Mouse (Mus musculus) liver, postnatal 0 days (tissue): ENCODE measurements at regions not wholly inside any gene's neighbourhood (a gene's known extent, or its start where the extent isn't known, plus 50 kb on each side); places are given as distances from the start of the nearest gene placed in this dataset.

ENCODE experiments used
- ATAC-seq: fragments of 200-750 bp; cut with Nextera tagmentation; 2 replicates; pipeline ENCODE4 v1.8.0; 2017; ENCODE audit warnings: mild to moderate bottlenecking, moderate library complexity
- DNase-seq: peaks from one replicate; pipeline ENCODE4 v3.0.0-alpha.2; 2016
- H3K27ac ChIP-seq: fragments of 300-500 bp; sonication (generic); 2 replicates; pipeline ENCODE4 v1.5.1; 2014; ENCODE audit warnings: antibody characterized with exemption, moderate library complexity, mild to moderate bottlenecking, low read depth
- H3K27me3 ChIP-seq: fragments of 300-500 bp; sonication (generic); 2 replicates; pipeline ENCODE4 v1.6.1; 2014; ENCODE audit warnings: low read length, control low read depth, mixed read lengths; ENCODE audit not compliant: insufficient read depth
- H3K36me3 ChIP-seq: fragments of 300-500 bp; sonication (generic); replicated peaks from 2 replicates; pipeline ENCODE4 v1.6.1; 2014; ENCODE audit warnings: mild to moderate bottlenecking, control low read depth, low read length, moderate library complexity, mixed read lengths; ENCODE audit not compliant: insufficient read depth
- H3K4me1 ChIP-seq: fragments of 300-500 bp; sonication (generic); 2 replicates; pipeline ENCODE4 v1.6.1; 2014; ENCODE audit warnings: antibody characterized with exemption, mild to moderate bottlenecking, control low read depth; ENCODE audit not compliant: insufficient read depth
- H3K4me2 ChIP-seq: fragments of 300-500 bp; sonication (generic); 2 replicates; pipeline ENCODE4 v1.6.1; 2014; ENCODE audit warnings: low read depth, mild to moderate bottlenecking, low read length, moderate library complexity, mixed read lengths
- H3K4me3 ChIP-seq: fragments of 300-500 bp; sonication (generic); 2 replicates; pipeline ENCODE4 v1.5.1; 2014; ENCODE audit warnings: low read depth, low read length
- H3K9ac ChIP-seq: fragments of 300-500 bp; sonication (generic); replicated peaks from 2 replicates; pipeline ENCODE4 v1.6.1; 2014; ENCODE audit warnings: mild to moderate bottlenecking, moderate library complexity
- H3K9me3 ChIP-seq: fragments of 300-500 bp; sonication (generic); 2 replicates; pipeline ENCODE4 v1.6.1; 2016; ENCODE audit warnings: mild to moderate bottlenecking, control low read depth, low read length, mixed read lengths
- CTCF ChIP-seq: sonication (generic); IDR thresholded peaks from 2 replicates; pipeline ENCODE4 v1.5.1; 2016; ENCODE audit warnings: antibody characterized with exemption, low read depth
- EP300 ChIP-seq: IDR thresholded peaks from 2 replicates; pipeline ENCODE4 v1.6.1; 2016; ENCODE audit warnings: antibody characterized with exemption, low read depth, mild to moderate bottlenecking
- WGBS: fragments of 180-500 bp; shearing (Covaris S2); extraction: QIAGEN DNeasy Blood & Tissue Kit; methylation state at CpG from one replicate; pipeline ENCODE4 v1.1.7; 2014; ENCODE audit not compliant: insufficient replicate concordance; 5-methylcytosine and 5-hydroxymethylcytosine counted together

DNA sequence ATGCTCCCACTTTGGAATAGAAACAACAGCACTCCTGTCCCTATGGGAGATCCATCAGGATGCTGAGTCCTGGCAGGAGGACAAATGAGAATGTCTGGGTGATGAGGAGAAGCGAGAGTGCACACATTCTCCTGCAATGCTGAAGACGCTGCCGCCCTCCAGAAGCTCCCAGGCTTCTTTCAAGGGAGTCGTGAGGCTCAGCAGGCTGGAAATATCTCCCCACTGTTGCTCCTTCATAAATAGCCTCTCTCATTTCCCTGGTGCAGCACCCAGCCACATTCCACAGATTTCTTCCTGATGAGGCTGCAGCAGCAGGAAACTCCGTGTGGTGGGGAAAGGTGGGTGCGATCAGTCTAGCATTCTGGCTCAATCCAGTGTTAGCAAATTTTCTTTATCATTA lies 448.9 kb upstream of the Zdhhc25 start:
- H3K27ac ChIP-seq = no peak overlapping the region
- H3K4me3 ChIP-seq = no peak overlapping the region
- H3K36me3 ChIP-seq = no peaks in the 10 kb centered on the region
- ATAC-seq = no peak
- no peak overlapping the region for H3K9ac ChIP-seq
- WGBS = 64% methylated on average over 6 of the region's 6 CpGs
- no peak for DNase-seq
- H3K4me2 ChIP-seq = no peak overlapping the region
- TF ChIP-seq CTCF = no peak
- TF ChIP-seq EP300 = no peak
- H3K27me3 ChIP-seq = no peaks in the 10 kb centered on the region
- no peaks in the 10 kb centered on the region for H3K4me1 ChIP-seq
- H3K9me3 ChIP-seq = no peaks in the 10 kb centered on the region

DNA sequence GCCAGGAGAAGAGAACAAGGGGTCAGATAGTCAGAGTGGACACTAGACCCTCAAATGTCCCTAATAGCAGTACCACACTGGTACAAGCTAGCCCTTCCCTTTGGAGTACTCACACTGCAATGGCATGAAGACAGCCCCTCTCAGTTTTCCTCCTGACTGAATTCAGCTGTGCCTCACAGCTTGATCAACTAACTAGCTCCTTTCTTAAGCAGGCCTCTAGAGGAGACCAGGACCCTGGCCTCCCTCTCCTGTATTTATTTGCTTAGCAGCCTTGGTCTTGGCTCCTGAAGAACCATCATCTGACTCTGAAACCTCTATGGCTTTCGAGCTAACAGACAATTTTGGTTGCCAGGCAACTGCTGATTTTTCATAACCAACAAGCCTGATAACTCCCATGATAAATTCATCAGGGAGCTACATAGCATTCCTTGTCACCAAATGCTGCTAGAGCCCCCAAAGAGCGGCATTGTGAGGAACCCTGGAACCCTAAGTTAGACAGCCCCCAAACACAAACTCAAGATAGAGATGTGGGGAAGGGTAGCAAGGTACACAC lies 440.4 kb upstream of the Zdhhc25 start:
- TF ChIP-seq EP300 (no peak), CTCF (no peak)
- WGBS = 58% methylated on average over 2 of the region's 2 CpGs

DNA sequence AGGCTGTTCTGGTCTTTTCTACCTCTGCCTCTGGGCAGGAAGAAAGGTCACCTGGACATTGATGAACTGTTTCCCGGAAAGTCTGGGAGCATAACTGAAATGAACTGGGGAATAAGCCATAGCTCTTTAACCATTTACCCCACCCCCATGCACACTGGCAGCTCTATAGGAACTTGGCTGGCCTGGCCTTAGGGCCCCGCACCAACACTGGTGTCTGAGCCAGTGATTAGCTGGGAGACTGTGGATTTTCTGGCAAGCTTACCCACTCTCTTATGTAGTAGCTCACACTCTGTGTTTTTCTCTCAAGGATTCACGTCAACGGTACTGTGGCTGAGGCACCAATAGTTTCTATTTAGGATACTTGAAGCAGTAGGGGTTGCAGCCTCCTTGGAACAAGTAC lies 439.8 kb upstream of the Zdhhc25 start:
- TF ChIP-seq EP300 (no peak), CTCF (no peak)
- H3K27ac ChIP-seq = no peak overlapping the region
- H3K4me2 ChIP-seq = no peak overlapping the region
- H3K27me3 ChIP-seq = no peaks in the 10 kb centered on the region
- H3K4me1 ChIP-seq = no peaks in the 10 kb centered on the region
- 0 out of 2 replicates have a peak, but pooled peaks cover 3% of the 10 kb centered on the region for H3K9me3 ChIP-seq
- ATAC-seq (no peak), DNase-seq (no peak)
- 74% methylated on average over 4 of the region's 4 CpGs for WGBS
- H3K4me3 ChIP-seq = no peak overlapping the region
- no peak overlapping the region for H3K9ac ChIP-seq
- no peaks in the 10 kb centered on the region for H3K36me3 ChIP-seq

More for the DNA sequence above, 440.4 kb upstream of the Zdhhc25 start:
- Histone ChIP-seq H3K9me3 (0 out of 2 replicates have a peak, but pooled peaks cover 3% of the 10 kb centered on the region), H3K4me1 (no peaks in the 10 kb centered on the region), H3K36me3 (no peaks in the 10 kb centered on the region), H3K27ac (no peak overlapping the region), H3K4me3 (no peak overlapping the region), H3K27me3 (no peaks in the 10 kb centered on the region), H3K9ac (no peak overlapping the region), H3K4me2 (no peak overlapping the region)
- no peak for DNase-seq
- no peak for ATAC-seq

DNA sequence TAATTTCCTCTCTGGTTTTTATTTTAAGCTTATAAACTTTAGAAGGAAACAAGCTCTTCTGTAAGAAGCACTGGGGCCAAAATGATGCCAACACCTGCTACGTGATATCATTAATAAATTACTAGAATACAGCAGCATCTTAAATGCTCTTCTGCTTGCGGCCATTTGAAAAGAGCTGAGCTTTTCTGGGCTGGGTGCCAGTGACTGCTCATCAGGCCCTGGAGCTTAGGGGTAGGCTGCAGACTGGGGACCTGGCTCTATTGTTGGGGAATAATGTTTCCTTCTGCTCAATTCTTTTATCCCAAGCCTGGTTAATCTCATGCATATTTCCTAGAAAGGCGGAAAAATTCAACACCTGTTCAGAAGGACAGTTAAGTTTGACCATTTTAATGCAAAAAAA lies 436.7 kb upstream of the Zdhhc25 start:
- H3K27me3 ChIP-seq = no peaks in the 10 kb centered on the region
- H3K4me2 ChIP-seq = no peak overlapping the region
- H3K4me1 ChIP-seq = no peaks in the 10 kb centered on the region
- TF ChIP-seq EP300 = no peak
- no peak for TF ChIP-seq CTCF
- H3K4me3 ChIP-seq = no peak overlapping the region
- no peak overlapping the region for H3K27ac ChIP-seq
- no peaks in the 10 kb centered on the region for H3K36me3 ChIP-seq
- H3K9me3 ChIP-seq = 0 out of 2 replicates have a peak, but pooled peaks cover 3% of the 10 kb centered on the region
- 67% methylated on average over 3 of the region's 3 CpGs for WGBS
- no peak overlapping the region for H3K9ac ChIP-seq
- ATAC-seq = no peak
- no peak for DNase-seq

DNA sequence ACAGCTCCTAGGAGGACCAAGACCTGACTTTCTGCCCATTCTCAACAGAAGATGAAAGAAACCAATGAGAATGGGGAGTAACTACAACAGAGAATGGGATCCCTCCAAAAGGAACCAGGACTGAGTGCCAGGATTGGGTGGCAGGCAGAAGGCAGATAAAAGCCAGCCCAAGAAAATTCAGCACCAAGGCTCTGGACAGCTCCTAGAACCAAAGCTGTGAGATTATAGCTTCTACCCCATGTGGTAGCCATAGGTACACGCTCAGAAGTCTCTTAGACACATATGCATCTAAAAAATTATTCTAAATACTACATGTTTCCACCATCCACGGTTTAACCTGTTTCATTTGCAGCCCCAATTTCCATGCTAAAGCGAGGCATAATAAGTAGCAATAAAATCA lies 425.8 kb upstream of the Zdhhc25 start:
- Histone ChIP-seq H3K9me3 (no peaks in the 10 kb centered on the region), H3K27ac (no peak overlapping the region), H3K4me2 (no peak overlapping the region), H3K4me1 (no peaks in the 10 kb centered on the region), H3K36me3 (no peaks in the 10 kb centered on the region), H3K9ac (no peak overlapping the region), H3K27me3 (no peaks in the 10 kb centered on the region), H3K4me3 (no peak overlapping the region)
- ATAC-seq (no peak), DNase-seq (no peak)
- TF ChIP-seq EP300 = no peak
- TF ChIP-seq CTCF = no peak
- 29% methylated on average over 3 of the region's 3 CpGs for WGBS

DNA sequence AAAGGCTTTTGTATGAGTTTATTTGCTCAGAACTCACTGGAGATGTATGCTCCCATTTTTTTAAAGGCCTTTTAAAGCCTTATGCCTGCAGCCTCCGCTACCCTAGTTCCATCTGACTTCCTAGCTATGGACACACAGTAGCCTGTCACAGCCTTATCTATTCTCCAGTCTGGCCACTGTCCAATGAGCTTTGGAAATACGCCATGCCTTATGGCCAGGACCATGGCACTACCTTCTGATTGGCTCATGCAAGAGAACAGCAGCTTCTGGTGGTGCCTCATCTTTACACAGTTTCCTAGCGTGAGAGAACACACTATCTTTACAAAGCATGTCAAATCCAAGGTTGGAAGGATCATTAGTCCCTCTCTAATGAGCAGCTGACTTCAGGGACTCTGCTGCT lies 424.1 kb upstream of the Zdhhc25 start:
- no peaks in the 10 kb centered on the region for H3K36me3 ChIP-seq
- ATAC-seq = no peak
- TF ChIP-seq EP300 = no peak
- TF ChIP-seq CTCF = no peak
- no peak overlapping the region for H3K4me3 ChIP-seq
- no peaks in the 10 kb centered on the region for H3K4me1 ChIP-seq
- no peaks in the 10 kb centered on the region for H3K27me3 ChIP-seq
- no peak overlapping the region for H3K4me2 ChIP-seq
- H3K9ac ChIP-seq = no peak overlapping the region
- H3K27ac ChIP-seq = no peak overlapping the region
- WGBS = 57% methylated on average over 3 of the region's 3 CpGs
- no peak for DNase-seq
- no peaks in the 10 kb centered on the region for H3K9me3 ChIP-seq

DNA sequence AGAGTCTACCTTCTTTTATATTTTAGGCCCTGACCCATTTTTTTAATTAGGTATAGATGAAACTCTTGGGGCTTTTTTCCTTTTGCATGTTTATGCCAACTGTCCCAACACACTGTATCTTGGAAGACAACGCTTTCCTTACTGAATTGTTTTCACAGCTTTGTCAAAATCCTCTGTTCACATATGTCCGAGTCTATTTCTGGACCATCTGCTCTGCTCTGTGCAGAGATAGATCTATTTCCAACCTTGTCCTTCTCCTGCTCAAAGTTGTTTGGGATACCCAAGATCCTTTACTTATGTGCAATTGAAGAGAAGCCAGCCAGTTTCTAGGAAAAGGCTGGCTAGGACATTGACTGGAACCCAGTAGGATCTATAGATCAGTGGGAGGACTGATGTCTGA lies 403.6 kb upstream of the Zdhhc25 start:
- no peak overlapping the region for H3K4me2 ChIP-seq
- no peaks in the 10 kb centered on the region for H3K27me3 ChIP-seq
- H3K4me1 ChIP-seq = no peaks in the 10 kb centered on the region
- TF ChIP-seq EP300 (no peak), CTCF (no peak)
- 81% methylated on average over 2 of the region's 2 CpGs for WGBS
- H3K9ac ChIP-seq = no peak overlapping the region
- no peak overlapping the region for H3K27ac ChIP-seq
- H3K9me3 ChIP-seq = no peaks in the 10 kb centered on the region
- H3K36me3 ChIP-seq = no peaks in the 10 kb centered on the region
- H3K4me3 ChIP-seq = no peak overlapping the region
- ATAC-seq (no peak), DNase-seq (no peak)
